Mouse (Mus musculus) neural tube, embryonic 11.5 days (tissue): ENCODE measurements around the gene Noc2l. TPM values are rescaled to one million over a fixed set of nuclear protein-coding genes. Genes with fewer than 3 reads are reported as not detected.
A peak's percentile ranks its signal among the peaks of the same experiment; 100 is the strongest.

Experiments used
- ATAC-seq: fragments of 200-750 bp; cut with Nextera tagmentation; 2 replicates; pipeline ENCODE4 v1.8.0; 2017; ENCODE audit warnings: moderate number of reproducible peaks, mild to moderate bottlenecking, moderate TSS enrichment, moderate library complexity; ENCODE audit not compliant: insufficient read depth, low FRiP score, low TSS enrichment
- DNase-seq: peaks from one replicate; pipeline ENCODE4 v3.0.0-alpha.2; 2015; ENCODE audit warnings: low spot score
- H3K27ac ChIP-seq: fragments of 300-500 bp; sonication (generic); 2 replicates; pipeline ENCODE4 v1.5.1; 2014; ENCODE audit warnings: low read depth, mild to moderate bottlenecking, low read length
- H3K27me3 ChIP-seq: fragments of 300-500 bp; sonication (generic); 2 replicates; pipeline ENCODE4 v1.6.1; 2014; ENCODE audit warnings: mild to moderate bottlenecking, low read length, mixed read lengths; ENCODE audit not compliant: control insufficient read depth, insufficient read depth
- H3K36me3 ChIP-seq: fragments of 300-500 bp; sonication (generic); 2 replicates; pipeline ENCODE4 v1.6.1; 2014; ENCODE audit warnings: mild to moderate bottlenecking, low read length, moderate library complexity, mixed read lengths; ENCODE audit not compliant: control insufficient read depth, insufficient read depth
- H3K4me1 ChIP-seq: fragments of 300-500 bp; sonication (generic); 2 replicates; pipeline ENCODE4 v1.6.1; 2014; ENCODE audit warnings: low read length, mixed read lengths; ENCODE audit not compliant: control insufficient read depth, insufficient read depth
- H3K4me2 ChIP-seq: fragments of 300-500 bp; sonication (generic); 2 replicates; pipeline ENCODE4 v1.6.1; 2014; ENCODE audit warnings: low read depth, mild to moderate bottlenecking, moderate library complexity
- H3K4me3 ChIP-seq: fragments of 300-500 bp; sonication (generic); 2 replicates; pipeline ENCODE4 v1.5.1; 2014; ENCODE audit warnings: low read depth, low read length
- H3K9ac ChIP-seq: fragments of 300-500 bp; sonication (generic); 2 replicates; pipeline ENCODE4 v1.6.1; 2014; ENCODE audit warnings: mild to moderate bottlenecking, low read length
- H3K9me3 ChIP-seq: fragments of 300-500 bp; sonication (generic); 2 replicates; pipeline ENCODE4 v1.6.1; 2016; ENCODE audit warnings: low read length; ENCODE audit not compliant: control insufficient read depth
- WGBS: fragments of 180-500 bp; shearing (Covaris S2); extraction: QIAGEN DNeasy Blood & Tissue Kit; methylation state at CpG from one replicate; pipeline ENCODE4 v1.1.7; 2014; 5-methylcytosine and 5-hydroxymethylcytosine counted together
- polyA plus RNA-seq: library from polyadenylated mRNA; unstranded; fragments of >200 nt; fragmentation: Nextera tagmentation; extraction: Ambion mirVana; gene quantifications from 2 replicates; pipeline ENCODE4 v1.2.1, GENCODE M21; 2014

Gene Noc2l
- polyA plus RNA-seq, 1 experiment from 2014 or later, result 75.3 TPM

DNA sequence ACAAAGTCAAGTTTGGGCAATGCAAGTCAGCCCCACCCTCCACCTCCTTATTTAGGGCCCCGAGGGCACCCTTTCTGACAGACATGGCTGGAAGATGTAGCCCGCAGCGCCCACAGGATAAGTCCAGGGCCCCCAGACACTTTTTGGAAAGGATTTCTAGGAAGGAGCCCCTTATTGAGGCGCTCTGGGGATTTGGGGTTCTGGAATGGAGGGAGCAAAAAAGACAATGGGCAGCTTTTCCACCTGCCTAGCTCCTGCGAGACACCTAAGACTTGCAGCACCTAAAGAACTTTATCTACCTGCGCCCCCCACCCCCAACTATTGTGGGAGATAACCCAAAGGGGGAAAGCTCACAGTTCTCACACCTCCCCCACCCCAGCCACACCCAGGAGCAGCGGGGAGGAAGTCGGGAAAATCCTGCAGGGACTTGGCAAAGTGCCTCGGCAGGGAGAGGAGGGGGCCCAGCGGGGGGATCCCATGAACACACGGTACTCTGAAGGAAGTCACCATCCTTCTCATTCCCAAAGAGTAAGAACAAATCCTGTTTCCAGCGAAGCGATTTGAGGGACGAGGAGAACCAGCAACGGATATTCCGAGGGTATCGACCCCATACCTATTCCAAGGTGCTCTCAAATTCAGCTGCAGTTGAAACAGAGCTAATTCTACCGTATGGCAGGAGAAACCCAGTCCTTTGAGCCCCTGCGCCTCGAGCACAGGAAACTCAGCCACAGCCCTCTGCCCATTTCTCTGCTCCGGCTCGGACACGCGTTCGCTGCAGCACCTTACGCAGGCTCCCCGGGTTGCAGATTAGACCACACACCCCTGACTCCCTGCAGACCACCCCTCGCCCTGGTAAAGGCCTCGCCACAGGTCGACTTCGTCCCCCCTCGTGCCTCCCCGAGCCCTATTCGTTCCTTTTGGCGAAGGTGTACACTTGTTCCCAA lies 39.6 kb upstream of the Noc2l start:
- Histone ChIP-seq H3K9ac (peak overlapping the region; percentile 72), H3K36me3 (peaks cover 4% of the 10 kb centered on the region), H3K4me1 (peaks cover 23% of the 10 kb centered on the region), H3K4me3 (peak overlapping the region; percentile 84), H3K27me3 (no peaks in the 10 kb centered on the region), H3K4me2 (peak overlapping the region; percentile 80), H3K27ac (peak overlapping the region; percentile 40; the same call in 1 of the 2 replicates), H3K9me3 (no peaks in the 10 kb centered on the region)
- DNase-seq (peak; percentile 66), ATAC-seq (no peak)
- 5% methylated on average over 35 of the region's 35 CpGs for WGBS

DNA sequence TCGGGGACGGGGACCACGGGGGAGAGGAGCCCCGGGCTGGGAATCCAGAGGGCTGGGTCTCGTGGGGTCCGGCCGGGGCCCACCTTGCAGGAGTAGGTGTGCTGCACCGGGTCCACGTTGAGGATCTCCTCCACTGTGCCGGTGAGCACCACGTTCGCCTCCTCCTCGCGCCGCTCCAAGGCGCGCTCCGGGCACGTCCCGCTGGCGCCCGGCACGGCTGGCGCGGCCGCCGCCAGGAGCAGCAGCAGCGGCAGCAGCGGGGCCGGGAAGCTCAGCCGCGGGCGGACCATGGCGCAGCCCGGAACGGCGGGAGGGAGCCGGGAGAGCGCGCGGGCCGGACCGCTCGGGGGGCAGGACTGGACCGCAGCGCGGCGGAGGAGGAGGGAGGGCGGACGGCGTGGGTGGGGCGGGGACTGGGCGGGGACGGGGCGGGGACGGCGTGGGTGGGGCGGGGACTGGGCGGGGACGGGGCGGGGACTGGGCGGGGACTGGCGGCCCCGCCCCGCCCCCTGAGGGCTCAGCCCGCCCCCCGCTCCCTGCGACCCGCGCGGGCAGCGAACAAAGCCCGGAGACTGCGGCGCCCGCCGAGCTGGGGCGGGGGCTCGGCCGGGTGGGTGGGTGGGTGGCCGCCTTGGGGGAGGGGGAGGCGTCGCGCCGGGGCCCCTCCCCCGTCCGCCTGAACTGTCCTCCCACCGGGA lies 38.5 kb upstream of the Noc2l start, which contains the start of gene Agrn:
Agrn (minus strand) TSS at position 358 of the 698 bp plus-strand sequence.
- Histone ChIP-seq H3K4me1 (peaks cover 23% of the 10 kb centered on the region), H3K27ac (peak within 1 kb of the TSS; percentile 93), H3K9me3 (no peaks in the 10 kb centered on the region), H3K4me3 (peak within 1 kb of the TSS; percentile 84), H3K36me3 (peaks cover 4% of the 10 kb centered on the region), H3K27me3 (no peaks in the 10 kb centered on the region), H3K9ac (peak within 1 kb of the TSS; percentile 72), H3K4me2 (peak within 1 kb of the TSS; percentile 80)
- DNase-seq (no peak), ATAC-seq (peak; percentile 78)
- 0% methylated on average over 35 of the region's 88 CpGs for WGBS

DNA sequence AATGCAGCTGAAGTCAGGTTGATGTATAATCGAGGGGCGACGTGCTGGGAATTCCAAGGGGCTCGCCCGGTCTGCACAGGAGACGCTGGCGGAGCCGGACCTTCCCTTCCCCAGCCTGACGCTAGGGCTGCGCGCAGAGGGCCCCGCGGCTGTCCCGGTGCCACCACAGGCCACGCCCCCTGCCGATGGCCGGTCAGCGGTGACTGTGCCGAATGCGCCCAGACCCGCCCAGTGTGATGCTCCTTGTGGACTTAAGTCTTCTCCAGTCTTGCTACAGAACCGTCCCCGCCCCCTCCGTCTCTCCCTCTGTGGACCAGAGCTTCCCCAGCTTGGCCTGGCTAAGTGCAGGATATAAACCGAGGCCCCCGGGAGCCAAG lies 38.0 kb upstream of the Noc2l start:
- WGBS, result 0% methylated on average over 26 of the region's 26 CpGs
- peak; percentile 96 for DNase-seq

DNA sequence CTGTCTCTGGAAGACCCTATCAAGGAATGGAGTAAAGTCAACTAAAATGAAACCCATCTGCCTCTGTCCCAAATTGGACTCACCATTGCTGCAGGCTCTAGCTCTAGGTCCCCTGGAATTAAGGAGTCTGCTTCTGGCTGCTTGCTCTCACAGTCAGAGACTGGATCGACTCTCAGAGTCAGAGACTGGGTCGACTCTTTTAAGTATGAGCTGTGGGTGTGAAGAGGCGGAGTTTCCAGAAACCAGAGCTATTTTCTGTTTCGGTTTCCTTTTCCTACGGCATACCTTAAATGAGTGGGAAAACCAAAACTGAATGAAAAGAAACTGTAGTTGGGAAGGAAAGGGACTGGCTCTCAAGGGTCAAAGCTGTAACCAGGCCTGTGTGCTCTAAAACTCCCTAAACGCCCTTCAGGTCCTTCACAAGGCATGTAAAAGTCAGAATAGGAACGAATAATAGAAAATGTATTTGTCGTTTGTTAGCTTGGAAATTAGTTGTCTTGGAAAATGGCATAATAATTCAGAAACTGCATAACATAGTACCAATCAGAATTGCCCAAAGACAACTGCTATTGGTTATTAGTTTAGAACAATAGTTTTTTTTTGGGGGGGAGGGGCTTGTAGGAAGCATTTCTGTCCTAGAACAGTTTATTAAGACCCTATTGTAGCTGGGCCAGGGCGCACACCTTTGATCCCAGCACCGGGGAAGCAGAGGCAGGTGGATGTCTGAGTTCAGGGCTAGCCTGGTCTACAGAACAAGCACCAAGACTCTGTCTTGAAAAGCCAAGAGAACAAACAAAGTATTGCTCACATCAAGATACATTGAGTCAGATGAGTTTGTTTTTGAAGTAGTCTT lies 35.0 kb upstream of the Noc2l start, which contains the start of gene Isg15:
Isg15 (minus strand) TSS at position 196 of the 853 bp plus-strand sequence.
- H3K9me3 ChIP-seq, result no peaks in the 10 kb centered on the region
- peaks cover 12% of the 10 kb centered on the region for H3K4me1 ChIP-seq
- ATAC-seq (no peak), DNase-seq (no peak)
- no peaks in the 10 kb centered on the region for H3K27me3 ChIP-seq
- no peak within 1 kb of the TSS for H3K27ac ChIP-seq
- WGBS, result 68% methylated on average over 10 of the region's 10 CpGs
- H3K36me3 ChIP-seq, result no peaks in the 10 kb centered on the region
- H3K4me3 ChIP-seq, result no peak within 1 kb of the TSS
- no peak within 1 kb of the TSS for H3K4me2 ChIP-seq
- no peak within 1 kb of the TSS for H3K9ac ChIP-seq

More for the DNA sequence above, 38.0 kb upstream of the Noc2l start:
- H3K36me3 ChIP-seq, result peaks cover 4% of the 10 kb centered on the region
- ATAC-seq, result peak; percentile 95
- H3K27me3 ChIP-seq, result no peaks in the 10 kb centered on the region
- H3K4me1 ChIP-seq, result peaks cover 27% of the 10 kb centered on the region
- peak overlapping the region; percentile 50 for H3K9ac ChIP-seq
- no peaks in the 10 kb centered on the region for H3K9me3 ChIP-seq
- H3K27ac ChIP-seq, result peak overlapping the region; percentile 93
- peak overlapping the region; percentile 40 for H3K4me2 ChIP-seq
- H3K4me3 ChIP-seq, result peak overlapping the region; percentile 84

DNA sequence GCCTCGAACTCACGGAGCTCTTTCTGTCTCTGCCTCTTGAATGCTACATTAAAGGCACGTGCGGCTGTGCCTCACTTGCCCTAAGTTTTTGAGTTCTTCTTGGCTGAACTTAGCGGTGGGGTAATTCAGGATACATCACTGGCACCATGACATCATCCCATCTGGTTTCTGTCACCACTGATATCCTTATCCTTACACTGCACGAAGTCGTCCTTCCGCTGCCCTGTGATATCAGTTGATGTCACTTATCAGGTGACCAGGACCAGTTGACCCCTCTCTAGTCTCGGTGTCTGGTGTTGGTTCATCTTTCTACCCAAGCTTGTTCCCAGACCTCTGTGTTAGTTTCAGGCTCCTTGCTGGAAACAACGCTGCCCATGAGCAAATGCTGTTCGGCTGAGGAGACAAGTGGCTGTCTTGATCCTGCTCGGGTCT lies 33.3 kb upstream of the Noc2l start:
- DNase-seq, result peak; percentile 10
- no peak overlapping the region for H3K27ac ChIP-seq
- peak overlapping the region; percentile 97 for H3K4me2 ChIP-seq
- no peaks in the 10 kb centered on the region for H3K9me3 ChIP-seq
- no peaks in the 10 kb centered on the region for H3K27me3 ChIP-seq
- H3K4me1 ChIP-seq, result peaks cover 12% of the 10 kb centered on the region
- H3K36me3 ChIP-seq, result no peaks in the 10 kb centered on the region
- no peak for ATAC-seq
- WGBS, result 49% methylated on average over 12 of the region's 12 CpGs
- H3K9ac ChIP-seq, result peak overlapping the region; percentile 32; the same call in 1 of the 2 replicates
- H3K4me3 ChIP-seq, result peak overlapping the region; percentile 62

DNA sequence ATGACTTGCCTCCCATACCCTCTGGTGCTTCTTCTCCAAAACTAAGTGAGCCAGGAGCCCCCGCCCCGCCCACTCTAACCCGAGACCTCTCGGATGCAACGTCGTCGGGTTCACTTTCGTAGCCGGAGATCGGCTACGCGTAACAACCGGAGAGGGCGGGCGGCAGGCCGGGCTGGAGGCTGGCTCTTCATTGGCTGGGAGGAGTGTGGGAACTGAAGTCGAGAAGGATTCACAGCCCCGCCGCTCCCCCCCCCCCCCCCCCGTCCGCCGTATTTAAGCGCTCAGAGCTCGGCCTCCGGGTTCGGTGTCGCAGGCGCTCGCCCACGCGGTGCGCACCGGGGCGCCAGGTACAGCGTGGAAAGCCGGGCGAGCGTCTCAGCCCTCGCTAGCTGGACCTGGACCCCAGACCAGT lies 32.8 kb upstream of the Noc2l start, which contains the start of gene AW011738:
AW011738 (plus strand) TSS at position 304 of the 412 bp plus-strand sequence.
- H3K9ac ChIP-seq, result peak within 1 kb of the TSS; percentile 79
- H3K4me3 ChIP-seq, result peak within 1 kb of the TSS; percentile 62
- 1% methylated on average over 30 of the region's 39 CpGs for WGBS
- no peaks in the 10 kb centered on the region for H3K36me3 ChIP-seq
- H3K4me2 ChIP-seq, result peak within 1 kb of the TSS; percentile 97
- ATAC-seq (peak; percentile 80), DNase-seq (peak; percentile 82)
- H3K9me3 ChIP-seq, result no peaks in the 10 kb centered on the region
- H3K4me1 ChIP-seq, result peaks cover 12% of the 10 kb centered on the region
- H3K27ac ChIP-seq, result peak within 1 kb of the TSS; percentile 49; the same call in 1 of the 2 replicates
- no peaks in the 10 kb centered on the region for H3K27me3 ChIP-seq

DNA sequence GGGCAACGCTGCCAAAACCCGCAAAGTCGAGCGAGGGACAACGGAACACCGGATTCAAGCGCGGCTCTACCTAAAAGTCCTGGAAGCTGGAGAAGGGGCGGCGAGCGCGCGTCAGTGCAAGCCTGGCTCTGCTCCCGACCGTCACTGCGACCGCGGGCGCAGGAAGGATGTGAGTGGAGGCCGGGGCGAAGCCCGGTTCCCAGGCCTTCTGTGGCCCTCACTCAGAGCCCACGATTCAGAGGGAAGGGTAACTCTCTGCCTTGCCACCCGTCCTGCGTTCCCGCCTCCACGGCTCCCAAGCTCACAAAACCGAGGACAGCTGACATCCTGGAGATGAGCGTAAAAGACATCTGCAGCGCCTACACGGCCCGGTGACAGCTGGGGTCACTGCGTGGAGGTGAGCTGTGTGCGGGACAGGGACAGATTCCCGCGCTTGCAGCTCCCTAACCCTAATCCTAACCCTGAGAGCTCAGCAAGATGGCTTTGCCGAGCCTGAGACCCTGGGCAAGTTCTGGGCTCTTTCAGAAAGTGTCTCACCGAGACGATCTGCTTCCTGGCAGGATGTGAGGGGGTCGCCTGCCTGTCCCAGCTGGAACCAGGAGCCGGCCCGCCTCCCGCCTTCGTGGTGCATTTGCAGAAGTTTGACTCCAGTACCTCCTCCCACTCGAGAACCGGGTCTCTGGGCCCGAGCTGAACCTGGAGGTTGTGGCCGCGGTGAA lies 32.2 kb upstream of the Noc2l start:
- ATAC-seq, result peak; percentile 52
- H3K27me3 ChIP-seq, result no peaks in the 10 kb centered on the region
- H3K36me3 ChIP-seq, result no peaks in the 10 kb centered on the region
- peak overlapping the region; percentile 62 for H3K4me3 ChIP-seq
- H3K9ac ChIP-seq, result peak overlapping the region; percentile 79
- H3K27ac ChIP-seq, result peak overlapping the region; percentile 49; the same call in 1 of the 2 replicates
- DNase-seq, result peak; percentile 66
- under 1% methylated on average over 49 of the region's 49 CpGs for WGBS
- H3K4me1 ChIP-seq, result peaks cover 12% of the 10 kb centered on the region
- peak overlapping the region; percentile 97 for H3K4me2 ChIP-seq
- no peaks in the 10 kb centered on the region for H3K9me3 ChIP-seq
